Mouse (Mus musculus): ENCODE data around the gene Ssr1. TPM values are rescaled to one million over a fixed set of nuclear protein-coding genes. Genes with fewer than 3 reads are reported as not detected.

Ssr1 gene
- polyA plus RNA-seq, 1 experiment: 150 TPM

DNA sequence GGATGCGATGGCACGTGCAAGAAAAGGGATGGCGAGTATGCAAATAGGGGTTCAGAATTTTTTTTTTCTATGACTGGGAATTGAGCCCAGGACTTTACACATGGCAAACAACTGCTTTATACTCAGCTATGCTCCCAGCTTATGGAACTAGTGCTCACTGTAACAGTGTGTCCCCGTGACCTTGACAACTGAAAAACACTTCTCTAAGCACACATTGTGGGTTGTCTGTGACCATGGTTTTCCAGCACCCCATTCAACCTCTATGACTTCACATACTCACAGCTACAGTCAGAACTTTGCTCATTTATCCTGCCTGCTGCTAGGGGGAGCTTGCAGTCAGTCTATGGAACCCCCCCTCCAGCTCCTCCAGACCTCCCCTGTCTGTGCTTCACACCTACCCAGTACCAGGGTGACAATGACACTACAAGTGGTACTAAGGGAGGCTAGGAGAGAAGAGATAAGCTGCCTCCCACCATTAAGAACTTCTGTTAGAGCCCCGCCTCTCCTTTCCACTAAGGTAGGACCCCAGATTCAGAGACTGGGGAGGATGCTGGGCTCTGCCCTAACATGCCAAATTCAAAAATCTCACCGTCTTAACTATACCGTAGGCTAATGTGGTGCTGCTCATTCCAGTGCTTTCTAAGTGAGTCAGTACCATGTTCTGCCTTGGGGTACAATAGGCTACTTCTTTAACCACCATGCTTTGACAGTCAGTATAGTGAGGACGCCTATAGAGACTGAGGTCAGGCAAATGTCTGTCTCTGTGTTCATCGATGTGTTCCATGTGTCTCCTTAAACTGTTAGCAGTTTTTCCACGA, 70.2 kb downstream of the Ssr1 start:
- Histone ChIP-seq H3K9ac (ENCODE audit: low read depth, poor library complexity, severe bottlenecking) (no peak overlapping the region), H3K4me3 (ENCODE audit: low read depth, low read length) (no peak overlapping the region), H3K27ac (ENCODE audit: insufficient read depth, low read length) (no peak overlapping the region), H3K4me1 (ENCODE audit: control insufficient read depth, insufficient read depth, low read length) (no peaks in the 10 kb centered on the region), H3K36me3 (ENCODE audit: control insufficient read depth, insufficient read depth, low read length, poor library complexity, severe bottlenecking) (no peaks in the 10 kb centered on the region), H3K27me3 (ENCODE audit: control insufficient read depth, insufficient read depth, low read length, poor library complexity, severe bottlenecking) (no peaks in the 10 kb centered on the region), H3K9me3 (replicated peaks; ENCODE audit: control insufficient read depth, insufficient read depth, low read length, poor library complexity, severe bottlenecking) (no peaks in the 10 kb centered on the region)
- TF ChIP-seq POLR2A (IDR thresholded peaks at IDR 0.05; ENCODE audit: insufficient read depth, low read length) (no peak), EP300 (IDR thresholded peaks at IDR 0.05; ENCODE audit: insufficient read depth, low read depth, low read length) (no peak), CTCF (IDR thresholded peaks at IDR 0.05; ENCODE audit: low read depth, low read length) (no peak)

DNA sequence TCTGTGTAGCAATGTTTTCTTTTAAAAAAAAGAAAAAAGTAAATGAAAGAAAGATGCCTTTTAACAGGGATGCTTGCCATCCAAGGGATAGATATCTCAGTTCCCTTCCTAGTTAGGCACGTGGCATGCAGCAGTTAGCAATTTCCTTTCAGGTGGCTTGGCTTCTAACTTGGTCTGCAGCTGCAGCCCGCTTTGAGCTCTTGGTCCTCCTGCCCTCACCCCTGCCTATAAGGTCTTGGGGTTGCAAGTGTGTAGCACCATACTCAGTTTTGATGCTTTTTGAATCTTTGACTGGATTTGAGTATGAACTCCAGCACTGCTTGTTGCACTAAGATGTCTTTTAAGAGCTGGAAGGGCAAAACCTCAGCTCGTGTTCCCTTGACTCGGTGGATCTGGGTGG, 70.9 kb downstream of the Ssr1 start:
- TF ChIP-seq EP300 (IDR thresholded peaks at IDR 0.05; ENCODE audit: insufficient read depth, low read depth, low read length): no peak
- no peak for TF ChIP-seq POLR2A (IDR thresholded peaks at IDR 0.05; ENCODE audit: insufficient read depth, low read length)
- TF ChIP-seq CTCF (IDR thresholded peaks at IDR 0.05; ENCODE audit: low read depth, low read length): no peak
- Histone ChIP-seq H3K4me3 (ENCODE audit: low read depth, low read length) (no peak overlapping the region), H3K4me1 (ENCODE audit: control insufficient read depth, insufficient read depth, low read length) (no peaks in the 10 kb centered on the region), H3K9me3 (replicated peaks; ENCODE audit: control insufficient read depth, insufficient read depth, low read length, poor library complexity, severe bottlenecking) (no peaks in the 10 kb centered on the region), H3K27me3 (ENCODE audit: control insufficient read depth, insufficient read depth, low read length, poor library complexity, severe bottlenecking) (no peaks in the 10 kb centered on the region), H3K27ac (ENCODE audit: insufficient read depth, low read length) (no peak overlapping the region), H3K36me3 (ENCODE audit: control insufficient read depth, insufficient read depth, low read length, poor library complexity, severe bottlenecking) (no peaks in the 10 kb centered on the region), H3K9ac (ENCODE audit: low read depth, poor library complexity, severe bottlenecking) (no peak overlapping the region)

- no peaks in the 10 kb centered on the region; the same call in 1 of the 2 replicates for H3K36me3 ChIP-seq (ENCODE audit: control insufficient read depth, insufficient read depth, low read length, poor library complexity, severe bottlenecking)
- no peaks in the 10 kb centered on the region for H3K4me1 ChIP-seq (ENCODE audit: control insufficient read depth, insufficient read depth, low read length)
- no peak overlapping the region for H3K9ac ChIP-seq (ENCODE audit: low read depth, poor library complexity, severe bottlenecking)
- H3K27me3 ChIP-seq (ENCODE audit: control insufficient read depth, insufficient read depth, low read length, poor library complexity, severe bottlenecking): no peaks in the 10 kb centered on the region
- TF ChIP-seq CTCF (IDR thresholded peaks at IDR 0.05; ENCODE audit: low read depth, low read length) (no peak), EP300 (IDR thresholded peaks at IDR 0.05; ENCODE audit: insufficient read depth, low read depth, low read length) (no peak), POLR2A (IDR thresholded peaks at IDR 0.05; ENCODE audit: insufficient read depth, low read length) (no peak)
- H3K9me3 ChIP-seq (replicated peaks; ENCODE audit: control insufficient read depth, insufficient read depth, low read length, poor library complexity, severe bottlenecking): no peaks in the 10 kb centered on the region
- H3K4me3 ChIP-seq (ENCODE audit: low read depth, low read length): no peak overlapping the region
- H3K27ac ChIP-seq (ENCODE audit: insufficient read depth, low read length): no peak overlapping the region
Measured at GRCm38 (mm10) chr13:37920727-37921126, 73.3 kb downstream of the Ssr1 start.

GRCm38 (mm10) chr13:37919711-37920277, 74.2 kb downstream of the Ssr1 start:
- Histone ChIP-seq H3K27ac (ENCODE audit: insufficient read depth, low read length) (no peak overlapping the region), H3K4me3 (ENCODE audit: low read depth, low read length) (no peak overlapping the region), H3K36me3 (ENCODE audit: control insufficient read depth, insufficient read depth, low read length, poor library complexity, severe bottlenecking) (no peaks in the 10 kb centered on the region; the same call in 1 of the 2 replicates), H3K9me3 (replicated peaks; ENCODE audit: control insufficient read depth, insufficient read depth, low read length, poor library complexity, severe bottlenecking) (no peaks in the 10 kb centered on the region), H3K4me1 (ENCODE audit: control insufficient read depth, insufficient read depth, low read length) (no peaks in the 10 kb centered on the region), H3K9ac (ENCODE audit: low read depth, poor library complexity, severe bottlenecking) (no peak overlapping the region), H3K27me3 (ENCODE audit: control insufficient read depth, insufficient read depth, low read length, poor library complexity, severe bottlenecking) (no peaks in the 10 kb centered on the region)
- TF ChIP-seq CTCF (IDR thresholded peaks at IDR 0.05; ENCODE audit: low read depth, low read length) (no peak), EP300 (IDR thresholded peaks at IDR 0.05; ENCODE audit: insufficient read depth, low read depth, low read length) (no peak), POLR2A (IDR thresholded peaks at IDR 0.05; ENCODE audit: insufficient read depth, low read length) (no peak)

DNA sequence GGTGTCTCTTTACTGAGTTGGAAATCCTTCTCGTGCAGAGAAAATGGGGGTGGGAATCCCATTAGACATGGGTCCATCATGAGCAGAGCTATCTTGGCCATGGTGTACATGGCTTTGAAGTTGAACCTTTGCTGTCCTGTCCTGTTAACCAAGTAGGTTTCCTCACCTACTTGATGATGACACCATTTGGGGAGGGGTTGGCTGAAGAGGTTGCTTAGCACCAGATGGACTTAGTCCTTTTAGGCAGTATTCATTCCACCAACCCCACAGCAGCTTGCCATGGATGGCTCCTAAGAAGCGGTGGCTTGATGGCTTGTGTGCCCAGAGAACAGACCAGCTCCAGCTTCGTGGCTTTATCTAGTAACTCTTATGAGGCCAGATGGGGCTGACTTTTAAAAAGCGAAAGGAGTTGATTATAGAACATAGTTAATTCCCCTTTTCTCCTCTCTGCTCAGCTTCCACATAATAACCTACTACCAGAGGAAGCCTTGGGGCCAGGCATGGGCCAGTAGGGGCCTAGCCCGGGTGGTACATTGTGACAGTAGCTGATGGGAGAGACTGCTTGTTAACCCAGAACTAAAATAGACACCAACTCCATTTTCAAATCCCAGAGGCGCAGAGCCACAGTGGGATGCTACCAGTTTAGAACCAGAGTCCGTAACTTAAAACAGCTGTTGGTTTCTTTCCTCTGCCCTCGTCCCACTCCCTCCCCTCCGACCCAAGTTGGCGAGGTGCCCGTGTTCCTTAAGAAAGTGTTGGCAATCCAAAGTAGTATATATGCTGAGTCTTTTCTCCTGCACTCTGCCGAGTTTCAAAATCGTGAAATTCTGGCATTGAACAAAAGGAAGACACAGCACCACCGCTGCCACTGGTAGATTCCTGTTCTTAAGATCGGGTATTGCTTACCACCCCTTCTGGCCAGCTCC, 75.4 kb downstream of the Ssr1 start:
- no peak overlapping the region for H3K9ac ChIP-seq (ENCODE audit: low read depth, poor library complexity, severe bottlenecking)
- H3K9me3 ChIP-seq (replicated peaks; ENCODE audit: control insufficient read depth, insufficient read depth, low read length, poor library complexity, severe bottlenecking): no peaks in the 10 kb centered on the region
- no peak overlapping the region for H3K4me3 ChIP-seq (ENCODE audit: low read depth, low read length)
- TF ChIP-seq CTCF (IDR thresholded peaks at IDR 0.05; ENCODE audit: low read depth, low read length) (no peak), EP300 (IDR thresholded peaks at IDR 0.05; ENCODE audit: insufficient read depth, low read depth, low read length) (no peak), POLR2A (IDR thresholded peaks at IDR 0.05; ENCODE audit: insufficient read depth, low read length) (no peak)
- H3K4me1 ChIP-seq (ENCODE audit: control insufficient read depth, insufficient read depth, low read length): no peaks in the 10 kb centered on the region
- no peak overlapping the region for H3K27ac ChIP-seq (ENCODE audit: insufficient read depth, low read length)
- H3K36me3 ChIP-seq (ENCODE audit: control insufficient read depth, insufficient read depth, low read length, poor library complexity, severe bottlenecking): no peaks in the 10 kb centered on the region; the same call in 1 of the 2 replicates
- H3K27me3 ChIP-seq (ENCODE audit: control insufficient read depth, insufficient read depth, low read length, poor library complexity, severe bottlenecking): no peaks in the 10 kb centered on the region

Other genes starting within 250 kb of the Ssr1 start
- 25.9 and 31.5 TPM in 2 replicates for gene Rreb1, start 215.8 kb downstream of the Ssr1 start, polyA plus RNA-seq (2011; ENCODE audit: insufficient read depth, insufficient read length, low read depth, missing spikeins)
- 41.9 and 47.5 TPM in 2 replicates for gene Riok1, start 42.8 kb upstream of the Ssr1 start, polyA plus RNA-seq (2011; ENCODE audit: insufficient read depth, insufficient read length, low read depth, missing spikeins)
- 0.97 and 1.4 TPM in 2 replicates for gene Cage1, start 42.9 kb upstream of the Ssr1 start, polyA plus RNA-seq (2011; ENCODE audit: insufficient read depth, insufficient read length, low read depth, missing spikeins)
- gene Dsp, start 157.1 kb upstream of the Ssr1 start, polyA plus RNA-seq (2011; ENCODE audit: insufficient read depth, insufficient read length, low read depth, missing spikeins): 118 and 134 TPM in 2 replicates
- gene Snrnp48, start 210.7 kb upstream of the Ssr1 start, polyA plus RNA-seq (2011; ENCODE audit: insufficient read depth, insufficient read length, low read depth, missing spikeins): 95.7 and 101 TPM in 2 replicates

All from ES-Bruce4 (cell line).